Mouse (Mus musculus): ENCODE results near the gene Olfr646. TPM values are rescaled to one million over a fixed set of nuclear protein-coding genes. Genes with fewer than 3 reads are reported as not detected.

The Olfr646 gene
- total and polyA plus RNA-seq, 3 experiments = not detected

- H3K27ac ChIP-seq (ENCODE audit: control insufficient read depth, low read depth, low read length) = no peak overlapping the region
- peaks cover 0 to 4% of the 10 kb centered on the region in 2 experiments; a peak in 1 of 4 replicates for H3K4me1 ChIP-seq (ENCODE audit: control insufficient read depth in 1 of 2, insufficient read depth in 2 of 2, low read length in 2 of 2)
- no peaks in the 10 kb centered on the region for H3K36me3 ChIP-seq (ENCODE audit: control insufficient read depth in 1 of 2, insufficient read depth in 2 of 2, low read length in 2 of 2)
- H3K27me3 ChIP-seq (ENCODE audit: control insufficient read depth in 1 of 2, insufficient read depth in 2 of 2, low read length in 2 of 2) = no peaks in the 10 kb centered on the region
- no peak overlapping the region for H3K4me3 ChIP-seq (ENCODE audit: control insufficient read depth in 1 of 2, insufficient read depth in 1 of 2, low read depth in 2 of 2, low read length in 2 of 2)
- no peak overlapping the region for H3K9ac ChIP-seq (ENCODE audit: control insufficient read depth, low read depth, low read length, poor library complexity, severe bottlenecking)
- peak; percentile 92 for TF ChIP-seq MAFK (IDR thresholded peaks at IDR 0.05; ENCODE audit: borderline replicate concordance, low read depth, low read length)
- peak; percentile 59 to 75 for TF ChIP-seq EP300 (IDR thresholded peaks at IDR 0.05; ENCODE audit: low read depth in 1 of 2, low read length in 2 of 2)
- TF ChIP-seq GATA1 (IDR thresholded peaks at IDR 0.05; ENCODE audit: low read depth, low read length) = peak; percentile 47; the same call in 1 of the 2 replicates
- no peak for TF ChIP-seq POLR2AphosphoS5 (IDR thresholded peaks at IDR 0.05; ENCODE audit: borderline replicate concordance, low read depth, low read length)
- peak; percentile 58 for TF ChIP-seq ETS1 (IDR thresholded peaks at IDR 0.05; ENCODE audit: low read depth, low read length)
- TF ChIP-seq SIN3A (IDR thresholded peaks at IDR 0.05; ENCODE audit: low read length) = no peak
- TF ChIP-seq TCF12 (IDR thresholded peaks at IDR 0.05; ENCODE audit: low read depth, low read length) = peak; percentile 69
- TF ChIP-seq MEF2A (IDR thresholded peaks at IDR 0.05; ENCODE audit: extremely low read depth, insufficient replicate concordance, low read depth, low read length, poor library complexity, severe bottlenecking) = no peak
- peak; percentile 60 for TF ChIP-seq TAL1 (IDR thresholded peaks at IDR 0.05; ENCODE audit: low read length)
- DNase-seq (ENCODE audit: low read depth, low spot score) = peak; percentile 69
- H3K79me2 ChIP-seq (ENCODE audit: control insufficient read depth, insufficient read depth, low read length, poor library complexity) = no peaks in the 10 kb centered on the region
- no peaks in the 10 kb centered on the region for H3K9me3 ChIP-seq (replicated peaks; ENCODE audit: insufficient read depth, low read length)
Observed at GRCm38 (mm10) chr7:104103913-104104756, 538 bp upstream of the Olfr646 start.

- TF ChIP-seq EP300 (IDR thresholded peaks at IDR 0.05; ENCODE audit: low read depth in 1 of 2, low read length in 2 of 2) (no peak), UBTF (IDR thresholded peaks at IDR 0.05; ENCODE audit: borderline replicate concordance, insufficient read depth, low read depth, low read length) (no peak), MYB (IDR thresholded peaks at IDR 0.05; ENCODE audit: low read depth, low read length) (no peak), CHD1 (IDR thresholded peaks at IDR 0.05; ENCODE audit: low read depth, low read length) (no peak)
- Histone ChIP-seq H3K9me3 (replicated peaks; ENCODE audit: insufficient read depth, low read length) (no peaks in the 10 kb centered on the region), H3K36me3 (ENCODE audit: control insufficient read depth in 1 of 2, insufficient read depth in 2 of 2, low read length in 2 of 2) (no peaks in the 10 kb centered on the region), H3K4me1 (ENCODE audit: control insufficient read depth in 1 of 2, insufficient read depth in 2 of 2, low read length in 2 of 2) (no peaks in the 10 kb centered on the region), H3K9ac (ENCODE audit: control insufficient read depth, low read depth, low read length, poor library complexity, severe bottlenecking) (no peak within 1 kb of the TSS), H3K79me2 (ENCODE audit: control insufficient read depth, insufficient read depth, low read length, poor library complexity) (no peaks in the 10 kb centered on the region), H3K27ac (ENCODE audit: control insufficient read depth, low read depth, low read length) (no peak within 1 kb of the TSS), H3K27me3 (ENCODE audit: control insufficient read depth in 1 of 2, insufficient read depth in 2 of 2, low read length in 2 of 2) (no peaks in the 10 kb centered on the region), H3K4me3 (ENCODE audit: control insufficient read depth in 1 of 2, insufficient read depth in 1 of 2, low read depth in 2 of 2, low read length in 2 of 2) (no peak within 1 kb of the TSS)
- no peak for DNase-seq (ENCODE audit: low read depth, low spot score)
Observed at GRCm38 (mm10) chr7:104129726-104130125, 25.1 kb downstream of the Olfr646 start, which contains the start of gene Ubqln5. Gene Ubqln5 (minus strand): TSS chr7:104129826.
